Mouse (Mus musculus): Measurements from ENCODE around the gene Cd81.

Cd81 gene

DNA sequence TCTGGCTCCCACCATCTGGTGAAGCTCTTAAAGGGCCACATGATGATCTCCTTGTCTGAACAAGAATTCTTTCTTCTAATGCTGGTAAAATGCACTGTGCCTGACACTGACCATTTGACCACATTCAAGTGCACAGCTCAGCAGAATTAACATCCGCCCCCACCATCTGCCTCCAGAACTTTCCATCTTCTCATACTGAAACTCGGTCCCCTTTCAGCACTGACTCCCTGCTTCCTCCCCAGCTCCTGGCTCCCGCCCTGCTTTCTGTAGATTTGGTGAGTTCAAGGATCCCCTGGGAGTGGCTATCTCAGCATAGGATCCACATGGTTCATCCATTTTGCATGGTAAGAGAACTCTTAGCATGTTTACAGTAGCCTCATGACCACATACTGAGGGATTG, 31.8 kb upstream of the Cd81 start:
- no peak for DNase-seq (ENCODE audit: low spot score in 2 of 2)

DNA sequence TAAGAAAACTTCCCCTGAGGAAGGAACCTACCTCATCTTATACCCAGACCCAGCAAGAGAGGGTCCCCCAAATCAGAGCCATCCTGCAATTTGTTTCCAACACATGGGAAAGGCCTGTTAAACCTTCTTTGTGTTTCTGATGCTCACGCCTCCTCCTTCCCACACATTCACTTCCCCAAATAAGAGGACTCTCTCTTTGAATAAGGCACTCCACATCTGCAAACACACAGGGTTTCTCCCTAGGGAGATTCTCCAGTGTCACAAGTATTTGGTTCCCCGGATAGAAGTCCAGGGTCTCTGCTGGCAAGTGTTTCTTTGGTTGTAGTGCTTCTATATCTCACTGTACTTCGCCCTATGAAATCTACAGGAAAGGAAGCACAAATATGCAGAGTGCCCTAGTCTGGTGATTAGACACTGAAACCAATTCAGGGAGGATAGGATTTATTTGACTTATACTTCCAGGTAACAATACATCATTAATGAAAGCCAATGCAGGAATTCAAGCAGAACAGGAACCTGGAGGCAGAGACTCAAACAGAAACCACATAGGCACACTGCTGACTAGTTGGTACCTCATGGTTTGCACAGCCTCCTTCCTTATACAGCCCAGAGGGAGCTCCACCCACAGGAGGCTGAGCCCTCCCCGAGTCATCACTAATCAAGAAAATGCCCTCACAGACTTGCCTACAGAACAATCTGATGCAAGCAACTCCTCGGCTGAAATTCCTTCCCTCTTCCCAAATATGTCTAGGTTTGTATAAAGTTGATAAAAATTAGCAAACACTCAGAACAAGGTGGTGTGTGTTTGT, 31.0 kb upstream of the Cd81 start:
- no peak for DNase-seq (ENCODE audit: low spot score in 2 of 2)

DNA sequence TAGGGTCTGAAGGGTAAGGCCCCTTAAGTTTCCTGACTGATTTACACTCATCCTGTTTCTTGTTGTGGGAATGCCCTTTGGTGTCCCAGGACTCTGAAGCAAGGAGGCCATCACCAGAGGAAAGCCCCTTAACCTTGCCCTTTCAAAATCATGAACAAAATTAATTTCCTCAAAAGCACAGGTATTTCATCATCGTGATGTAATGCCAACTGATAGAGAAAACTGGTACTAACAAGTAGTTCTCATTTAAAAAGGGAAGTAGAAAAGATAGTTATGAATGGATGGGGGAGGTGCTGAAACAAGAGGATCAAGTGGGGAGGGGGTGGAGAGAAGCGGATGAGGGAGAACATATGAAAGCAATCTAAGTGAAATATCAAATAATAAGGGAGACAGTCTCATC, 29.0 kb upstream of the Cd81 start:
- DNase-seq (ENCODE audit: low spot score in 2 of 2): no peak

DNA sequence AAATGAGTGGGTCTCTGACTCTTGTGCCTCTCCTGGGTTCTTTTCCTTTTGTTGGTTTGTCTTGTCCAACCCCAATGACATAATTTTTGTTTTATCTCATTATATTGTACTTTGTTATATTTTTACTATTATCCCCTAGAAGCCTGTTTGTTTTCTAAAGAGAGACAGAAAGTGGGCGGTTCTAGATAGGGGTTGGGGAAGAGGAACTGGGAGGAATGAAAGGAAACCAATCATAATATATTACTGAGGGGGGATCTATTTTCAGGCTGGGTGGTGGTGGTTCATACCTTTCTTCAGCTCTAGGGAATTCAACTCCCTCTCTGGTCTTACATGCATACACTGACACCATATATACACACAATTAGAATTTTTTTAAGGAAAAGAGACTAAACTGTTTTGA, 28.2 kb upstream of the Cd81 start:
- no peak for DNase-seq (ENCODE audit: low spot score in 2 of 2)

DNA sequence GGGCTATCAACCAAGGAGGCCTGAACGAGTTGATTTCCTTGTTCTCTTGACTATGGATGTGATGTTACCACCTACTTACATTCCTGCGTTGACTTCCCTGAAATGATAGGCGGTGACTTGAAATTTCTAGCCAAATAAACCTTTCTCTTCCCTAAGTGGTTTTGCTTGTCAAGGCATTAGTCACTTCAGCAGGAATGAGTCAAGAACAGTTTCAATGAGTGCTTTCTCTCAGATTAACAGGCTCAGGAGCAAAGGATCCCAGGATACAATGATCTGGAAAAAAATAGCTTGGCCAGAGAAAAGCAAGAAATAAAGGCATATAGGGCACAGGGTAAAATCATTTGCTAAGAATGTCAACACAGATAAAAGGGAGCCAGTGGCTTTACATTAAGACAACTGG, 27.0 kb upstream of the Cd81 start:
- no peak for DNase-seq (ENCODE audit: low spot score in 2 of 2)

DNA sequence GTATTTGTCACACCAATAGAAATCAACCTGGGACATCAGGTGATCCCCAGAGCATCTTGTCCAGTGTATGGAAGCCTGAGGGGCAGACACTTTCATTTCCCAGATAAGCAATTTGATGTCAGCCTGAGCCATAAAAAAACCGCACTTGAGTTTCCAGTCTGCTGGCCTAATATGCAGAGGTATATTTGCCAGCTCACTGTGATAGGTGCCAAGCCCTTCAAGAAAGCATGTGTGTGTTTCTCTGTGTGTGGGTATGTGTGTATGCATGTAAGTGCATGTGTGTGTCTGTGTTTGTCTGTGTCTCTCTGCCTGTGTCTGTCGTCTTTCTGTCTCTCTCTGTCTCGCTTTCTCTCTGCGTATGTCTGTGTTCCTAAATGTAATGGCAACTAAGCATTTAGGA, 25.3 kb upstream of the Cd81 start:
- no peak for DNase-seq (ENCODE audit: low spot score in 2 of 2)

DNA sequence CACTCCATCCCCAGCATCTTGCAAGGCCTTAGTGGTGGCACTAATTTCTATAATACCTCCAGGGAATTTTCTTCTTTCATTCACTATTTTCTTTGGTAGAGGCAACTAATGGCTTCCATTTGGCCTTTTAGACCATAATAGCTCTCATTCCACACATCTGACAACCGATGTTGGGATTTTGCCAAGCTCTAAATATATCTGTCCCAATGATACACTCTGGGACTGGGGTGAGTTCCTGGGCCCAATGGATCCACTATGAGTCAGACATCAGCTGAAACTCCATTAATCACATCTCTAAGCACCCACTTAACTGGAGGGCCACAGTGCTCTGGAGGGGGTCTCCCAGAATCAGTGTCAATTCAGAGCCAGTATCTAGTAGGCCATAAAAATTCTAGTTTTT, 20.7 kb upstream of the Cd81 start:
- no peak for DNase-seq (ENCODE audit: low spot score in 2 of 2)

DNA sequence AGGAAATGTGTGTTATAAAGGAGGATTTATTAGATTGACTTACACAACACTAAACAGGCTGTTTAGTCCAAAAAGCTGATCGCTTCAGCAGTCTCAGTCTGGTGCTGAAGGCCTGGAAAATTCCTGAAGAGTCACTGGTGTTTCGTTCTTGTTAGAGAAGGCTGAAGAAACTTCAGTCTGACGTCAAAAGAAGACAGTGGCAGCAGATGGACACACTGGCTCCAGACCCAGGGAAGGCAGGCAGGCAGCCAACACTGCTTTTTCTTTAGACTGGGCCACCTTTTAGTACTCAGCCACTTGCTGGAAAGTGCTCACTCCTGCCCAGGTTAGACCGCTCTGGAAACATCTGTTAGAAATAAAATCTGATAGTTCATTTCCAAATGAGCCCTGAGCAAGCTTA, 19.0 kb upstream of the Cd81 start:
- no peak for DNase-seq (ENCODE audit: low spot score in 2 of 2)

DNA sequence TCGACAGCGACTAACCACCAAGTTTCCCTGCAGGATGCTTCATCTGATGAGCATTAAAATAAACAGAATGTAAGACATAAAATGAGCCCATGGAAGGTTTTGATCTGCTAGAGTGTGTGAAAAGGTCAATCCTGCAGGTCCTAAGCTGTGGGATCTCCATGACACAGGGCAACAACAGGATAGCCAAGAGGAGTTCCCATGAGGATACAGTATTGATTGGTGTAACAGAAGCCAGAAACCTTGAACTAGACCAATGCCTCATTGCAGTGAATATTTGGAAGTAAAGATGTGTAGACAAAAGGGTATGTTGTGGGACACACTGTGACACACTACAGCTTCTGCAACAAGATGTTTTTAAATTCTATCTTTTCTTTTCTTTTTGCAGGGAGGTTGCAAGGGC, 18.4 kb upstream of the Cd81 start:
- DNase-seq (ENCODE audit: low spot score in 2 of 2): no peak

DNA sequence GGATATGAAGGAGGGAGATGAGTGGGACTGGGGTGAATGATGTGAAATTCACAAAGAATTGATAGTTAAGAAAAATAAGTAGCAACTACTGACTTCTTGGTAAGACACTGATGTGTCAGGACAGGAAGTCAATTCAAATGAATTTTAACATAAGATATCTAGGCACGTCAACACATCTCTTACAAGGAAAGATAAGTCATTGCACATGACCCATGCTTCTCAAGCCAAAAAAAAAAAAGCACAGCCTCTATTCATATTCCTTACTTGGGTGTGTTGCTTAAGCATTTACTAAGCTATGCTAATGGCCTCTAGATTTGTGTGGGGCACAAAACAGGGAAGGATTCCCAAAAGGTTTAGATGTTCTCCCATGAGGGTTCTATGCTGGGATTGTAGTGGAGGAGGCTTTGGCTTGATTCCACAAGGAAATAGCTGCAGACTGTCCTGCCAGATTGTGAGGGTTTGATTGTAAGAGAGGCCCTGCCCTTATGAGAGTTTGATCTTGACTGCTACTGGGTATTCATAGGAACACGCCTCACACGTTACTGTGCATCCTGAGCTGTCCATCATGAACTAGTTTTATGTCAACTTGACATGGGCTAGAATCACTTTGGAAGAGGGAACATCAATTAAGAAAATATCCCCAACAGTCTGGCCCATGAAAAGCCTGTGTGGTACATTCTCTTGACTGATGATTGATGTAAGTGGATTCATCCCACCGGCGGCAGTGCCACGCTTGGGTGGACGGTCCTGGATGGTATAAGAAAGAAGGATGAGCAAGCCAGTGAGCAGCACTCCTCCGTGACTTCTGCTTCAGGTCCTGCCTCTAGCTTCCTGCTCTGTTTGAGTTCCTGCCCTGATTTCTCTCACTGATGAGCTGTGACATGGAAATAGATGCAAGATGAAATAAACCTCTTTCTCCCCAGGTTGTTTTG, 17.8 kb upstream of the Cd81 start:
- no peak for DNase-seq (ENCODE audit: low spot score in 2 of 2)

DNA sequence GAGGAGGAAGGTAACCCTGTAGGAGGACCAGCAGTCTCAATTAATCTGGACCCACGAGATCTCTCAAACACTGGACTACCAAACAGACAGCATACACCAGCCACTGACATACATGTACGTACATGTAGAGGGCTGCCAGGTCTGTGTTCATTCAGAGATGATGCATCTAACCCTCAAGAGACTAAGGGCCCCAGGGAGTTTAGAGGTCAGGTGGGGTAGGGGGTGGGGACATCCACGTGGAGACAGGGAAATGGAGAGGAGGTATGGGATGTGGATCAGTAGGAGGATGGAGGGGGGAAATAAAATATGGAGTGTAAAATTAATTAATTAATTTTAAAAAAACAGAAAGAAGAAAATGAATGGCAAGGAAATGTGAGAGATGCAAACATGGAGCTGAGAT, 15.8 kb upstream of the Cd81 start:
- DNase-seq (ENCODE audit: low spot score in 2 of 2): no peak

DNA sequence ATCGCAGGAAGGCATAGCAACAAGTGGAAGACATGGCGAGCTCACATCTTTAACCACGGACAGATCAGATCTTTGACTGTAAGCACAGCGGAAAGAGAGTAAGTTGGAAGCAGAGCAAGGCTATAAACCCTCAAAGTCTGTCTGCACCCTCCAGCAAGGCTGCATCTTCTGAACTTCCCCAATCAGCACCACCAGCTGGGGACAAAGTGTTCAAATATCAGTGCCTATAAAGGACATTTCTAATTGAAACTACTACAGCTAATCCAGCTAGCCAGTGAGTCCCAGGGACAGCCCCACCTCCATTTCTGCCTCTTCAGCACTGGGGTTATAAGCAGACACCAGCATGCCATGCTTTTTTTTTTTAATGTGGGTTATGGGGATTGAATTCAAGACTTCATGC, 15.2 kb upstream of the Cd81 start:
- DNase-seq (ENCODE audit: low spot score in 2 of 2): no peak

DNA sequence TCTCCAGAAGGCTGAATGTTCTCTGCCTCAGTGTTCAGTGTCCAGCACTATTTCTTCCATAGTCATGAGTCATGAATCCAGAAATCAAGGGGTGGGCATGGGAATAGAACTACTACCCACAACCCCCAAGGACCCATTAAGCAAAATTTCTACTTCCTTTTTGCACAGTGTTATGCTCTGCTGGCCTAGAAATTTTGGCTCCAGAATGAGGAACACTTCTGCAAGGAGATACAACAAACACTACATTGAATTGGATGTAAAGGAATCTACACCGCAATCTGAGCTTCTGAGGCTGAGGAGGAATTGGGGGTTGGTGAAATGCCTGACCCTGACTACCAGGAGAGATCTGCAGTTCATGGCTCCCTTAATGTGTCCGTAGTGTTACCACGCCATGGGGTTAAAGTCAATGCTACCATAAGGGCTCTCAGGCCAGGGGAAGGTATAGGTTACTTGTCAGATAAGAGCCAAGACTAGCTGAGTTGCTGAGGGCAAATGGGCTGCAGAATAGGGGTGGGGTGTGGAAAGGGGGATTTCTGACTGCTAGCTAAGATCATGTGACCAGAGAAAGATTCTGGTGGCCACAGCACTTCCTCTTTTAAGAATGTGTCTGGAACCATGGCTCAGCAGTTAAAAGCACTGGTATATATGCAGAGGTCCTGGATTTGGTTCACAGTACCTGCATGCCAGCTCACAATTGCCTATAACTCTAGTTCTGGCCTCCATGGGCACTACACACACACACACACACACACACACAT, 14.2 kb upstream of the Cd81 start:
- DNase-seq (ENCODE audit: low spot score in 2 of 2): no peak

DNA sequence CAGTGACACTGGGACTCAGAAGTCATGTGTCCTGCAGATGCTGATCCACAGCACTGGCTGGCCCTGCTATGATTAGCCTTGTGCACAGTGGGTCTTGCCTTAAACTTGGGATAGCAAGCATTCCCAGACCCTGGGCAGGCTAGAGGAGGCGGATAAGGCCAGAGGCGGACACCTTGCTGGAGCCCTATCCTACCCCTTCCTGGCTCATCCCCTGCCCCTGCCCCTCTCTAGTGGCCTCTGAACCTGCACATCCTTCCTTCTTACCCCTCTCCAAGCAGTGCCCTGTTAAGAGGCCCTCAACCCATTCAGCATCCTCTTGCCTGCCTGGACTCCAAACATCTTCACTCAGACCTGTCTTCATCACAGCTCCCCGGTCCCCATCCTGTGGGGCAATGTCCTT, 12.0 kb upstream of the Cd81 start:
- DNase-seq (ENCODE audit: low spot score in 2 of 2): no peak

DNA sequence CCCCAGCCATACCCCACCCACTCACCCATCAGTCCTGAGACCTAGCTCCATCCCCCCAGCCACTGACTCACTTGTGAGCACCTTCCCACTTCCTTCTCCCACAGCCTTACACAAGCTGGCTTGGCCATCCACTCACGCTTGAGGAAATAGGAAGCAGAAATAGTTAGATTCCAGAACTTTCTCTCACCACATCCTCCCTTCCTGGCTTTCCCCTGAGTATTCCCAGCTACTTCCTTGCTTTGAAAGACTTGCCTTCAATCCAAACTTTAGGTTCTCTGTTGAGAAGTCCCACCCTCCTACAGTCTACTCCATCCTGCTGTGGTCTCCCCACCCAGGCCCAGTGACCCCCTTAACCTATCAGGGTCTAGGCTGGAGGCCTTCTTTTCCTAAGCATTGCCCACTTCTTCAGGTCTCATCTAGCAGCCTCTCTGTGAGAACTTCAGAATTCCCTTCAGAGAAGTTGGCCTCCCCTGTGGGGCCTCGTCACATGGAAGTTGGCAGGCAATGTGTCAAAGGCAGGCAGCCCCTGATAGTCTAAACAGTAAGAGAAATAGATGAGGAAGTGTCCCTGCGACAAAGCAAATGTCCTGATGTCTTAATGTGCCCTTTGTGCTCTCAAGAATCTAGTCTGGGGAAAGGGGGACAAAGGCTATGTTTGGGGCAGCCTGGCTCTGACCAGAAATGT, 11.3 kb upstream of the Cd81 start:
- no peak for DNase-seq (ENCODE audit: low spot score in 2 of 2)

DNA sequence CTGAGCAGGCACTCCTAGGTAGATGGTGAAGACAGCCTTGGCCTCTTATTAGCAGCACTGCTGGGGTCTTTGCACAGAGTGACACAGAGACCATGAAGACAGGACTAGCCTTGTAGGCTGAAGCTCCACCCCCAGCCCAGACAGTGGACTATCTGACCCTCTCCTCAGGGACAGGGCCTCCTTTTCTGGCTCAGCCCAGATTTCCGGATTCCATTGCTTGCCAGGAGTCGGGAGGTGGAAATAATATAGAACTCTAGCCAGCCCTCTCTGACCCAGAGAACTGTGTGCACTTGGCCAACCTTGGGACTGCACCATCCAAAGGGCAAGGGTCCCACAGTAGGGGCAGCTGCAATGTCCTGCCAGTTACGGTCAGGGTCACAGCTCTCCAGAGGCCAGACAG, 10.4 kb upstream of the Cd81 start:
- no peak for DNase-seq (ENCODE audit: low spot score in 2 of 2)

DNA sequence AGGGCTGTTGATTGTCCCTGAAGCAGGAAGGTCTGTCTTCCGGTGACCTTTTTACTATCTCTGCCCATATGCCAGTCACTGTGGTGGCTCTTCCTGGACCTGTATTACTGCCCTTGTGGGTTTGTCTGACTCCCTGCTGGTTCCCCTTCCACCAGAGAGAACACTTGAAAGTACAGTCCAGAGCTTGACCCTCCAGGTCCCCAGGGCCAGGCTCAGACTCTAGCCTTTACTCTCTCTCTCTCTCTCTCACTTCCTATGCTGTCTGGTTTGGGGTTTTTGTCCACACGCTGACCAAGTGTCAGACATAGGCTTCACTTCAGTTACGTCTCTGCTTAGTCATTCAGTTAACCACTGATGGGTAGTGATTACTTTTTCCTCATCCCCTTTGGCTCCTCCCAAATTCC, 9.6 kb upstream of the Cd81 start:
- no peak for DNase-seq (ENCODE audit: low spot score in 2 of 2)

DNA sequence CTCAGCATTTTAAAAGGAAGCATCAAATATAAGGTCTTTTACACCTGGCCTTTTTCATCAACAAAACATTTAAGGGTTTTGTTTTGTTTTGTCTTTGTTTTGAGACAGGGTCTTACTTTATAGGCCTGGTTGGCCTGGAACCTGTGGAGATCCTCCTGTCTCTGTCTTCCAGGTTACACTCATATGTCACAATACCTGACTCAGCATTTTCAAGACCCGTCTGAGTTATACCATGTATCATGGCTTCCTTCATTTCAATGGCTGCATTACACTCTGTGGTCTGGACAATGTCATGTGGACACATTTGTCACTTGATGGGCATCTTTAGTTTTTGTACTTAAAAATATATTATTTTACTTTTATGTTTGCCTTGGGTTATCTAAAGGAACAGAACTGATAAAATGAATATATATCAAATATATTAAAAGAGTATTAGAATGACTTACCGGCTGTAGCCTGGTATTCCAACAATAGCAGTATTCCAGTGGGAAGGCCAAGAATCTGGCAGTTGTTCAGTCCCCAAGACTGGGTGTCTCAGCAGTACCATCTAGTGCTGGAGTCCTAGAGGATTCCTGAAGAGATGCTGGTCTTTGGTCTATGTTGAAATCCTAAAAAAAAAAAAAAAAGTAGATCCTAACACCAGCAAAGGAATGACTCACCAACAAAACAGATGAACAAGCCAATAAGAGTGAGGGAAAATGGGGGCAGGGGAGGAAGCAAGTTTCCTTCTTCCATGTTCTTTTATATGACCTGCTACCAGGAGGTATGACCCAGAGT, 8.3 kb upstream of the Cd81 start:
- no peak for DNase-seq (ENCODE audit: low spot score in 2 of 2)

DNA sequence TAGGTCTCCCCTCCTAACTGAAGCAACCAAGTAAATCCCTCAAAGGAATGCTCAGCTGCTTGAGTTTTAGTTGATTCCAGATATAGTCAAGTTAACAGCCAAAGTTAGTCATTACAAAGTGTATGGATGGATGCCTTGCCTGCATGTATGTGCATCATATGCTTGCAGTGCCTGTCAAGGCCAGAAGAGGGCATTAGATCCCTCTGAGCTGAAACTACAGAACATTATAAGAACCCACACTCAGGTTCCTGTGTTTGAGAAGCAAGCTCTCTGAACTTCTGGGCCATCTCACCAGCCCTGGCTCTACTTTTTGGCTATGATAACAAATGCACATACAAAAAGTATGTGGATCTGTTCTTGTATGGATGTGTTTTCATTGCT, 7.7 kb upstream of the Cd81 start:
- no peak for DNase-seq (ENCODE audit: low spot score in 2 of 2)

DNA sequence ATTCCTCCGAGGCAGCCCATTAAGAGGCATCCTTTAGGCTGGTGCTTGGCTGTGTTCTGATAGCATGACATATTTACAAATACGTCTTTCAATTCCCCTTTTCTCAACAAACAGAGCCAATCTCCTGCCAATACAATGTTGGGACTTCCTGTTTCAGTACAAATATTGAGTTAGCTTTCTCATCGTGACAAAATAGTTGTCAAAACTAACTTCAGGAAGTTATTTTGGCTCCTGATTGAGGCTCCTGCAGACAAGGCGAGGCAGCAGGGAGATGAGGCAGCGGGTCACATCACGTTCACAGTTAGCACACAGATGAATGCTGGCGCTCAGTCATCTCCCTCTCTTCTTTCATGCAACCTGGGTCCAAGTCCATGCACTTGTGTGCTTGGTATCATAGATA, 6.2 kb upstream of the Cd81 start:
- DNase-seq (ENCODE audit: low spot score in 2 of 2): no peak

DNA sequence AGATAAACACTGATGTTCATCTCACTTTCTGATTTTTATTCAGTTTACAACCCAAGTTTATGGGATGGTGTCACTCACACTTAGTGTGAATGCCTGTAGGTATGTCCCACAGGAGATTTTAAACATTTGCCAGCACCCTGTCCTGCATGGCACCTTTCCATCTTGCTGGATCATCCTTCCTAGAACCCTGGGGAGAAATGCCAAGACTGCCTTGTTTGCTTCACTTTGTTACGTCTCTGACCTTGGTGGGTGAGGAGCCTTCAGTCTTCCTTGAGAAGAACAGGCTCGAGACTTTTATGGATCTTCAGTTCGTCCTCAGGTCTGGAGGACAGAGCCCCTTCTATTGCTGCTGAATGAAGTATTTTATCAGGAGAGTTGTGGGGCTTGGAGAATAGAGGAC, 3.2 kb upstream of the Cd81 start:
- DNase-seq (ENCODE audit: low spot score in 2 of 2): no peak

Data from thymus, postnatal 10 days (tissue).